Mouse (Mus musculus): ENCODE results near the gene Boc. TPM values are rescaled to one million over a fixed set of nuclear protein-coding genes. Genes with fewer than 3 reads are reported as not detected.

Gene Boc
- total RNA-seq, 2 experiments from 2014 or later = 9.4 to 10.7 TPM

DNA sequence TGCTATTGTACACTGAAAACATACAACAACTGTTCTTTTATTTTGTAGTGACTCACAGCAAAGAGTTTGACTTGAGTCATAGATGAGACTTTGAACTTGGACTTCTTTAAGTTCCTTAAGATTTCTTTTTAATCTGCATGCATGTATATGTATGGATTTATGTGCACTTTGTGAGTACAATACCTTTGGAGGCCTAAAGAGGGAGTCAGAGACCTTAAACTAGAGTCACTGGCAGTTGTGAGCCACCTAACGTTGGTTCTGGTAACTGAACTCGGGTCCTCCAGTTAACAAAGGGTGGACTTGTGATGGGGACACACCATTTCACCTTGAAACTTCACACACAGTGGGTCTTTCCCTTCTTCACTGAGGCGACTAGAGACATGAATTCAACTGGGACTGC, 60.2 kb downstream of the Boc start:
- intact Hi-C loops (cut with DNase I; ENCODE audit: low total_unique reads) = no loop called here
- no peak for DNase-seq

DNA sequence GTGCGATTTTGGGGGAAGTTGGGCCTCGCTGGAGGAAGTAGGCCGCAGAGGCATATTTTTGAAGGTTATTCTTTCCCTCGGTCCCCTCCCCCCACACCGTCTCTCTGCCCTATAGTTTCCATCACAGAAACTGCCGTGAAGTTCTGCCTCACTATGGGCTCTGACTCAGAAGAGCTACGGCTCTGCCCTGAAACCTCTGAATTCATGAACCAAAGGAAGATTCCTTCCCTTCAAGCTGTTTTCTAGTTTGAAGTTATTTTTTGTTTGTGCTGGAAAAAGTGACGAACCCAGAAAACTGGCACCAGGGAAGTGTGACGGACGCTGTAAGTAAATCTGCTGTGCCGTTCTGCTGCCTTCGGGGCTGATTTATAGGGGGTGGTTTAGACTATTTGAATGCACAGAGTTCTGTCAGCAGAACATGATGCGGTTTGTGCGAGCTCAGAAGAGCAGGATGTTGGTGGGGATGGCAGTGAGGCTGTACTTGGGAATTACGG, 61.7 kb downstream of the Boc start:
- no peak for DNase-seq
- intact Hi-C loops (cut with DNase I; ENCODE audit: low total_unique reads) = no loop called here

DNA sequence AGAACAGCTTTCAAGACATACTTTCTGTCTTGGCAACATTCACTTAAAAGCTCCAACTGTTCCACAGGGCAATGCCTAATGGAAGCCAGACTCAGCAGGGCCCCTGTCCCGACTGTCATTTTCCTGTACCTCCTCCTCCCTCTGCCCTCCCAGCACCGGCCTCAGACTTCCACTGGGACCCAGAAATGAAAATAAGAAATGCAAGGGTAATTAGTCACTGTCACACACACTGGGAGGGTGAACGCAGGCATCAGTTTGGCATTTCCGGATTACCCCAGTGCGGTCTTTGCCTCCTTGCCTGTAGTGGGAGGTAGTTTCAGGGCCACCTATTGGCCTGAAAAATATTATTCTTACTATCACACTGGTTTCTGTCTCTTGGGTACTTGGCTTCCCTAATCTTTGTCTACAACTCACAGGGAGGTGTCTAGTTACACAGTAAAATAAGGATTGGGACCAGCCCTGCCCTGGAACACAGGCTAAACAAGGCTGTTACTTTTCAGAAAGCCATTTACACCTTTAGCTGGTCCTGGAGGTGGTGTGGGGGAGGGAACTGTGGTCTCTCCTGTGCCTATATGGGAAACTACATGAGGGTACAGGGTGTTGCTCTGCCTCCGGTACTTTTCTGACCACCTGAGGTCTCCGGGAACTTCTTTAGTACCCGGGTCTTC, 64.1 kb downstream of the Boc start:
- intact Hi-C loops (cut with DNase I; ENCODE audit: low total_unique reads) = no loop called here
- DNase-seq = no peak

DNA sequence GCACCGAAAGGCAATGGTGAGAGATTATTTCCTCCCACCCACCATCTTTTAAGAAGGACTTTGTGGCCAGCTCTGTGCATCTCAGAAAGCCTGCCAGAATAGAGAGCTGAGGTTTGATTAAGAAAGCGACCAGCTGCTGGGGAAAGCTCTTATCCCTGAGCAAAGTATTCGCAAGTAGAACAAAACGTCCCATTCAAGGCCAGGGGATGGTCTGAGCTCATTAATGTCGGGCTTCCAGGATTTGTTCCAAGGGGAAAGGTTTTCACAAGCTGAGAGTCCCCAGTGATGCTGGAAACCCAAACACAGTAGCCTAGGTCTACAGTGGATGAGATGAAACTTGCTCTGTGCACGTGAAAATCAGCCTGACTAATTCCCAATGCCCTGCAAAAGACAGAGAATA, 64.8 kb downstream of the Boc start:
- intact Hi-C loops (cut with DNase I; ENCODE audit: low total_unique reads) = no loop called here

DNA sequence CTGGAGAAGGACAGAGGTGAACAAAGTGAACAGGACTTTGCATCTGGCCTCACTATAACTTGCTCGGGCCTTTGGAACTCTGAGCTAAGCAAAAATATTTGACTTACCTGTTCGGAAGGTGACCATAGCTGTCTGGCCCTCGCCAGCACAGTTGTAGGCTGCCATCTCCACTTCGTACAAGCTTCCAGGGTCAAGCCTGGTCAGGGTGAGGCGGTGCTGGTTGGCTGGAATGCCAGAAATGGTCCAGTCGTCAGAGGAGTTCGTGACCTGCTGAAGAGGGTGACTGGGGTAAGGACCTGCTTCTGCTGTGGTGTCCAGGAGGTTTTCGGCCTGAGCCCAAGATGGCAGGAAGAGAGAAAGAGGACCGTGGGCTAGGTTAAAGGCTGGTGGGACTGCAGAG, 66.0 kb downstream of the Boc start:
- intact Hi-C loops (cut with DNase I; ENCODE audit: low total_unique reads) = no loop called here

More for the DNA sequence above, 64.8 kb downstream of the Boc start:
- DNase-seq = no peak

DNA sequence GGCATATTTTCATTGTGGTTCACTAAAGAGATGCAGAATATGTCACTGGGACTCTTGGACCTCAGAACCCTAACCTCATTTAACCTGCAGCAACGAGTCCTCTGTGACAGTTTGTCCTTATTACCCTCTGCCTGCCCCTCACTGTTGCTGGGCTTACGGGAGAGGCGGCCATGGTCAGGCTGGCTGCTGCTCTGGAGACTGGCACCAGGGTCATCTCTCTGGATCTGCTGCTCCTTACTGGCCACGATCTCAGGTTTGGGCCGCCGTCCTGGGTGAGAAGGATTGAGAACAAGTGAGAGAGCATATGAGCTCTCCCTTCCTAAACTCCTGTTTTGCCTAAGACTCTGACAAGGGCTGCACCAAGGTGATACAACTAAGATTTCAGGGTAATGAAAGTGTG, 66.5 kb downstream of the Boc start:
- intact Hi-C loops (cut with DNase I; ENCODE audit: low total_unique reads) = no loop called here
- no peak for DNase-seq

More for the DNA sequence above, 66.0 kb downstream of the Boc start:
- no peak for DNase-seq

DNA sequence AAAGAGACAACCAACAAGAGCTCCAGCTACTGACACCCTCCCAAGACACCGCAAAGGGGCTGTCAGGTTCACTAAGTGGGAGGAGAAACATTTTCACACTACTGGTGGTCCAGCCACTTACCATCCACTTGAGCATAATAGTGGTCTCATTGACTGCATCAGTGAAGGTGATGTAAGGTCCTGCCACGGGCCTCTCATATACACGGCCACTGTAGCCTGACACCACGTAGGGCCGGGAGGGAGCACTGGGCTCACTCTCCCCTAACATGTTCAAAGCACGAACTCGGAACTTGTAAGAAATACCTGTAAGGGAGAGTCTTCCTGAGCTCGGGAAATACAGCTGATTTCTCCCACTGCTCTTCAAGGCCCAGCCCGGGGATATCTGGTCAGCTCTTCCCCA, 67.6 kb downstream of the Boc start:
- DNase-seq = no peak
- intact Hi-C loops (cut with DNase I; ENCODE audit: low total_unique reads) = no loop called here

DNA sequence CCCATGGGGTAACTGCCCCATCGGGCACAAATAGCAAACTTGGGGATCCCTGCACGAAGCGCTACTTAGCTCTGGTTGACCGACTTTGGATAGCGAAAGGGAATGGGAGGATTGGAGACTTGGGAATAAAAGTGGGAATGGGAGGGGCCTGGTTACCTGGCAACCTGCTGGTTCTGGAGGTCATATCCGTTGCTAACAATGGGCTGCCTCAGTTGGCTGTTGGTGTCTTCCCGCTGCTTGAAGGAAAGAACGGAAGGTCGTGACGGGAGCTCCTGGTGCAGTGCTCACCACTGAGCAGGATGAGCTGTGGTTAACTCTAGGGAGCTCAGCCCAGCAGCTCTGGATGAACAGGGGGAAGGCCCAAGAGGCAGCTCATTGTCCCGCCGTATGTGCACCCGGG, 71.5 kb downstream of the Boc start:
- intact Hi-C loops (cut with DNase I; ENCODE audit: low total_unique reads) = loop anchor here (10.0 kb wide), 1 partner anchor 218 kb away; no protein-coding TSS in a partner anchor

DNA sequence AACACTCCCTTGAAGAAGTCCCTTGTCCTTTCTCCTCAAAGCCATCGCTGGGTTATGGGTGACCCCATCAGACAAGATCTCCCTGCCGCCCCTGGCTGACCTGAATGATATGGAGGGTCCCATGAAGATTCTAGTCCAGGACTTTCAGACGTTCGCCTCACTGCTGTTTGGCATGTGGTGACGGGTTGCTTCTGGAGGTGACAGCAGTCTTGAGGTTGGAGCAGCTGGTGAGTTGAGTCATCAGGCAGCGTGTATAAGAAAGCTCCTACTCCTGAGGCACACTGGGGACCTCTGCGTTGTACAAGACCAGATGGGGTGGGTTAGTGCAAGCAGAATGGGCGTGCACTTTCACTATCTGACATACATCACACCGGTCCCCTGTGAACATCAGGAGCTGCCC, 72.1 kb downstream of the Boc start:
- intact Hi-C loops (cut with DNase I; ENCODE audit: low total_unique reads) = loop anchor here (10.0 kb wide), 1 partner anchor 218 kb away; no protein-coding TSS in a partner anchor
- DNase-seq = no peak

More for the DNA sequence above, 71.5 kb downstream of the Boc start:
- DNase-seq = no peak

DNA sequence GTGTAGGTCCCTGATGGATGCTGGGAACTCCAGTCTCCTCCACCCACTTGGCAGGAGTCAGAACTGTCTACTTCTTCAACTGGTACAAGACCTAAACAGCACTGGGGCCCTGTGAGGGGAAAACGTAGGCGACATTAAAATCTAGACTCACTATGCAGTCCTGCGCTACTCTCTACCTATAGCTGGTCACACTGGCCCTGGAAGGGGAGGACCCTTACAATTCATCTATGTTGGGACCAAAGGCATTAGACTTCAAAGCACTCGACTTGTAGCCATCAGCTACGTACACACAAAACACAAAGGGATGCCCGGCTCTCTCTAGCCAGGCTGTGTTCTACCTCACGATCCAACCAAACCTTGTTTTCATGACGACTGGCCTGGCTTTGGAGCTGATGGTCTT, 73.0 kb downstream of the Boc start:
- no peak for DNase-seq
- intact Hi-C loops (cut with DNase I; ENCODE audit: low total_unique reads) = loop anchor here (2.0 to 10.0 kb wide), 2 partner anchors 161 to 219 kb away; no protein-coding TSS in a partner anchor

DNA sequence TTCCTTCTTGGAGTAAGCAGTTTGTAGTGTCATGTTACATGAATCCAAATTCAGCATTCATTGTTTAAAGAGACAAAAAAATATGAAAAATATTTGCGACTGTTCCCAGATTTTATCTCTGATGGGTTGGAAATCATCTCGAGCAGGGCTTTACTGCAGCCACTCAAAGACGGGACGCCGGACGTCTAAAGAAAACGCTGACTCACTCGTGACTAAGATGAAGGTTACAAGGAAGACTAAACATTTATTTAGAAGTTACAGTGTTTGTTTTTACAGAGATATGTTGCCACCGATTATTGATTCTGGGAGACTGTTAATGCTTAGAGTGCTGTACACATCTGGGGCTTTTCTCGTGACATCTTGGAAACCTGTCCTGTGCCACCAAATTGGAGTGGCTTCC, 73.9 kb downstream of the Boc start:
- DNase-seq = no peak
- intact Hi-C loops (cut with DNase I; ENCODE audit: low total_unique reads) = loop anchor here (2.0 to 10.0 kb wide), 2 partner anchors 162 to 220 kb away; no protein-coding TSS in a partner anchor

DNA sequence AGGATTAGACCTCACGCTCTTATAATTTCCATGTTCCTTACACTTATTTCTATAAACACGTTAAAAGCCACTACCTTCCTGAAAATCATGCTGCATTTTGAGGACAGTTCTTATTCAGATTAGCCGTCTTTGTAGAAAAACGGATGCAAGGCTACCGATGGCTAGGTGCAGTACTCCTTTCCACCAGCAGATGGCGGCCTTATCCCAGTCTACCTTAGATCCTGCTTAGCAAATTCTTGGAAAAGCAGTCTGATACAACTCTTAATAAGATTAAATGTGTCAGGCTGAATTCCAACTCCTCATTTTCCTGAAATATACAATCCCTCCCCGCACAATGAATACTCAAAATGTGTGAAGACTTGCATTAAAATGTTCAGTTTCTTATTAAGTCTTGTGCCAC, 74.6 kb downstream of the Boc start:
- peak; percentile 68 for DNase-seq
- intact Hi-C loops (cut with DNase I; ENCODE audit: low total_unique reads) = loop anchor here (2.0 to 10.0 kb wide), 2 partner anchors 163 to 221 kb away; no protein-coding TSS in a partner anchor

DNA sequence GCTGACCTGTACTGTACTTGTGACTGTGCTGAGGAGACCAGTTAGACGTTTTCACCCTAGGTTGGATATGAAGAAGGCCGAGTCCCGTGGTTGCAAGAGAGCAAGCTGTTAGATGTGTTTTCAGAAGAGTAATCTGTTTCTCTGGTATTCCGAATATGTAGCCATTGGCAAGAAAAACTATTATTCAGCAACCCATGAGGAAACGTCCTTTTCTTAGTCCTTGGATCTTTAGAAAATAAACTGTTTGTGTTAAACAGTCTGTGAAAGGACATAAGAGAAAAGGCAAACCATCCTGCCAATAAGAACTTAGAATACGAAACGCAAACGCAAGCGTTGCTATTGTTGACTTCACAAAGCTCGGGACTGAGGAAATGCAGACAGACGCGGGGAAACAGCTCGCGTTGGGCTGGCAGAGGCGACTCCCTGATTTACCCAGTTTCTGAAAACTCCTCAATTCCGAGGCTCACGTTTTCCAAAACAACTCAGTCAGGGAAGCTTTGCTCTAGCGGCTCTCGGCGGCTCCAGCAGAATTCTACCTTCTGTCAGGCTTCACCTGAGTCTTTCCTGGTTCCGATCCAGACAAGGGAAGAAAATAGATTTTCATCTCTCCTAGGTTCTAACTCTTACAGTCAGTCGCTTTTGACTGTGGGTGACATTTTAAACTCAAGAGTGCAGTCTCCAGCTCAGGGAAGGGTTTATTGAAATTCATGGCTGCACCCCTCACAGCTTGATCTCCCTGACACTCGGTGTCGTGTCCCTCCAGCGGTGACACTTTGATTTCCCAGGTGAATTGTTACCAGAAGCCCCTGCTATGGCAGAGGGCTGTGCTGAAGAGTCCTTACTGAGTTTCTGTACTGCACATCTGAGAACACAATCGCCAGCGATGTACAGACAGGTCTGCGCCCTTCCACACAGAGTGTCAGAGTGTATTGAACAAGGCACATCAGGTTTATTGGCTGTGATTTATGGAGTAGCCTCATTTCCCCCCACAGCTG, 76.8 kb downstream of the Boc start:
- intact Hi-C loops (cut with DNase I; ENCODE audit: low total_unique reads) = loop anchor here (10.0 kb wide), 1 partner anchor 223 kb away; no protein-coding TSS in a partner anchor
- DNase-seq = no peak

DNA sequence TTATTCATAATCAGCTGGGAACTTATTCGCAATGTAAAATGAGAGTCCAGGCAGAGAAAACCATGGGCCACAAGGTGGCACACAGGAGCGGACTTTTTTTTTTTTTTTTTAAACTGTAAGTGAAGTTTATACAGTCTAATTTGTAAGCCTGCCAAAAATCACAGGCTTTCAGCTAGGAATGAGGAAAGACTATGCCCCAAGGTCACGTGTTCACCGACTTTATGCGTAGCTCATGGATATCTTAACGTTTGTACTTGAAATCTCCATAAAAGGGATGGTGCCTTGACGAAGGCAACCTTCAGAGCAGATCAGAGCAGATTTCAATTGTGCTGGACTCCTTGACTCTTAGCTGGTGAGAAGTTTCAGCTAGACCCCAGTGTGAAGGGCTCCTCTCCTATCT, 78.1 kb downstream of the Boc start:
- no peak for DNase-seq
- intact Hi-C loops (cut with DNase I; ENCODE audit: low total_unique reads) = loop anchor here (10.0 kb wide), 1 partner anchor 224 kb away; no protein-coding TSS in a partner anchor

DNA sequence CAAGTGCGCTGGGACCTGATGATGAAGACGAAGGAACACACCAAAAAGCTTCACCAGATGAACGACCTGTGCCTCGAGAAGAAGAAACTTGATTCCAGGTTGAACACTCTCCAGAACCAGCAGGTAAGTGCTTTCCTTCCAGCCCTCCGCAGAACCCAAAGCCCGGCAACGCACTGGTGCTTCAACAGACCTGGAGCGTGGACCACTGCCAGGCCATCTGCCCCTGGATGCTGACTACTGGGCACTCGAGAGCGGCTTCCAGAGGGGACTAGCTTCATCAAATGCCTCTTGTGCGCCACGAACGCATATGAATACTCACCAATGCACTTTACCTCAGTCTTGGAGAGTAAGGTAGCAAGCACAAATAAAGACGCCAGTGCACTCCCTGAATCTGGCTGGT, 78.8 kb downstream of the Boc start:
- intact Hi-C loops (cut with DNase I; ENCODE audit: low total_unique reads) = loop anchor here (10.0 kb wide), 1 partner anchor 225 kb away; no protein-coding TSS in a partner anchor

DNA sequence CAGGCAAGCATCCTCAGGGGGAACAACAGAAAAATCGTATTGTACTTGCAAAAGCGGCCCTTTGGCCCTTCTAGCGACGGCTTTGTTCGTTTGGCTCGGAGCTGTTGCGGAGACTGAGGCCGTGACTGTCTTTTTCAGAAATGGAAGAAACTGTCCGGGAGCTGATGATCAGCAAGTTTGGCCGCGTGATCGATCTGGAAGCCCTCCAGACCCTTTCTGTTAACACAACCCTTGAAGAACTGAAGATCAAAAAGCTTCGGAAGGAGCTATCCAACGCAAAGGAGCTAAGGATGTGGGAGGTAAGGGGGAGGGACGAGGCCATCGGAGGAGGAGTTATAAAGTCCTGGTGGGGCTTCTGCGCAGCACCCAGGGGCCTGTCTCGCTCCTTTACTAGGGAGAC, 79.9 kb downstream of the Boc start:
- no peak for DNase-seq
- intact Hi-C loops (cut with DNase I; ENCODE audit: low total_unique reads) = no loop called here

More for the DNA sequence above, 78.8 kb downstream of the Boc start:
- no peak for DNase-seq

DNA sequence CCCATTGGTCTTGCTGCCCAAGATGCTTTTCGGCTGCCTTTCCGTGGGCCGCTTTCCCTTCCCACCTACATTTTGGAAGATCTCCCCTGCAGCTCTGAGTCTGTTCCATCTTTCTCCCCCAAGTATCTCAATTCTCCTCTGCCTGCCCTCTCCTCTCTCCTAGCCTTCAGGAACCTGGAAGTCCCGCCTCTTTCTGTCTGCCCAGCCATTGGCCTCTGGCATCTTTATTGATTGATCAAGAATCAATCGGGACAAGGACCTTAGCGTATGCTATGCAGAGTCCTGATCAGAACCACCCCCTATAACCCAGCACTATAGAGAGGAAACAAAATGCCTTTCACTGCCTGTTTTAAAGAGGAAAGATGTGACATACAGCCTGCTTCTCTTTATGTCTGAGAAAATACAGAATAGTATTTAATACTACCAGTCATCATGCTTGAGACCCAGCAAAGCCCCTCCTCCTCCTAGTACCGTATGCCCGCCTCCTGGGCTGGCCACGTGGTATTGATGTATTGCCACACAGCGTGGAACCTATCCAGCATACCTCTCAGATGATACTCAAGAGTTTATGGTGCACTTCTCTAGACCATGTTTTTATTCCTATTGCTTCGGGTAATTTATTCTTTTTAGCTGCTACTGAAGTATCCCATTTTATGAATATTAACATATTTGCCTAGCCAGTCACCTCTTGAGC, 82.9 kb downstream of the Boc start:
- intact Hi-C loops (cut with DNase I; ENCODE audit: low total_unique reads) = no loop called here
- DNase-seq = no peak

DNA sequence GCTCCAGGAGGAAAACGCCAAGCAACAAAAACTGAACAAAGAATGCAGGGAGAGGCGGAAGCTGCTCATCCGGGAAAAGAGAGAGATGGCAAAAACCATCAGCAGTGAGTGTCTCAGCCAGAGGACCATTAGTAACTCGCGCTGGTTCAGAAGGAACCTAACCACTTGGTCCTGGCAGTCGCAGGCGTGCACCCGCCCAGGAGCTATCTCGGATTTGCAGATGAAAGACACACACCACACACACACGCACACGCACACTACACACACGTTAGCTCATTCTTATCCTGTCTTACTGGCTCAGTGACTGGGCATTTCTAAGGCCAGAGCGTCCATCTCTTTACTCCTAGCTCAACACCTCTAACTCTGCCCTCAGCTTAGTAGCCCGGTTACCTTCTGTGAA, 83.4 kb downstream of the Boc start:
- intact Hi-C loops (cut with DNase I; ENCODE audit: low total_unique reads) = no loop called here
- no peak for DNase-seq

DNA sequence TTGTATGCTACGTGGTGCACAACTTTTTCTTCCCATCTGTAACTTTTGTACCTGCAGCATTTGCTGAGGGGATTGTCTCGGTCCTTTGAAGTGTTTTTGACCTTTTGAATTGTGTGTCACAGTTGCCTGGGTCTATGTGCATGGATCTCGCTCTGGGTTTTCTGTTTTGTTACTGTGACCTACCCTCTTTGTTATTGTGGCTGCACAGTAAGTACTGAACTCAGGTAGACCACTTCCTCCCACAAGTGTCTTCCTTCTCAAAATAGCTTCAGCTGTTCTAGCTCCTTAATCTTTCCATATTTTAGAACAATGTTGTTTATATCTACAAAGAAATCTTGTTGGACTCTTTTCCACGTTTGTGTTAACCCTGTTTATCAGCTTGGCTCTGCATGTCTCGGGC, 97.8 kb downstream of the Boc start:
- intact Hi-C loops (cut with DNase I; ENCODE audit: low total_unique reads) = no loop called here
- DNase-seq = no peak

All from gastrocnemius, postnatal 14 days (tissue).